Mouse (Mus musculus): ENCODE results near the gene Izumo1r. TPM values are rescaled to one million over a fixed set of nuclear protein-coding genes. Genes with fewer than 3 reads are reported as not detected.
A peak's percentile ranks its signal among the peaks of the same experiment; 100 is the strongest.
"Not testable (repeated sequence)": the region's sequence is repeated elsewhere in the genome, so short reads cannot be mapped to it uniquely, and the experiment has no call there.

Izumo1r gene
- total RNA-seq, 2 experiments from 2014 or later: 0.39 TPM; not detected in 1

DNA sequence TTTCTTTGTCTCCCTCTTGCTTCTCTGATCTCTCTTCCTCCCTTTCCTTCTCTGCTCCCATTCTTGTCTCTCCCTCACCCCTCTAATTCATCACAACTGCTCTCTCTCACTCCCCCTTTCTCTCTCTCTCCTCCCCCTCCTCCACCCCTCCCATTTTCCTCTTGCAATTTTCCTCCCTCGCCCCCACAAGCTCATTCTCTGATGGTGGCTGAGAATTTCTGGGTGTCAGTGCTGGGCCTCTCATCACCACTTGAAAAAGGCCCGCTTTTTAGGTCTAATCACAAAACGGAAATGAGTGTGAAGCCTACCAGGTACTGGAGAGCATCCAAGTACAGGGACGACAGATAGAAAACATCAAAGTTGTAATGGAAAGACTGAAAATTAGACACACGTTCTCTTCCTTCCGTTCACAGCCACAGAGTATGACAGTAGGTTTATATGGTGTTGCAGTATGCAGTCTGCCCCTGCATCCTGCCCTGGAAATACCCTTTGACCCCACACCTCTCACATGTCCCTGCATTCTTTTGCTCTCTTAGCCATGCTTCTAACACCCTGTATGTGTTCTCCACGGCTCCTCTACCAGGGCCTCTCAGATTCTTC, 4.2 kb upstream of the Izumo1r start:
- no peak for DNase-seq
- intact Hi-C loops (cut with DNase I): no loop called here

DNA sequence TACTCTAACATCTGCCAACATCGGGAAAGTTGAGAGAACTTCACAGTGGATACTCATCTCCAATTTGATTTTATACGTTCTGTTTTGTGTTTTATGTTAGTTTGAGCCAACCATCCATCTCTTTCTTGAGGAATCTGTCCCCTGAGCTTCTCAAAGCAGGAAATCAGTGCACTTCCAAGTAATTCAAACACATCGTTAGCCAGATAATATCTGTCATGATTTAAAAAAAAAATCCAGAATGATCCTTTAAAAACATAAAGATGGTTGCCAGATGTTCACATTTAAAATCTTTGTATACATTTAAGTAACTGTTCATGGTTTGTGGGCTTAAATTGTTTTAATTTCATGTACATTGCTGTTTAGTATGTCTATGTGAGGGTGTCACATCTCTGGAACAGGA, 2.2 kb upstream of the Izumo1r start:
- intact Hi-C loops (cut with DNase I): no loop called here
- DNase-seq: no peak

DNA sequence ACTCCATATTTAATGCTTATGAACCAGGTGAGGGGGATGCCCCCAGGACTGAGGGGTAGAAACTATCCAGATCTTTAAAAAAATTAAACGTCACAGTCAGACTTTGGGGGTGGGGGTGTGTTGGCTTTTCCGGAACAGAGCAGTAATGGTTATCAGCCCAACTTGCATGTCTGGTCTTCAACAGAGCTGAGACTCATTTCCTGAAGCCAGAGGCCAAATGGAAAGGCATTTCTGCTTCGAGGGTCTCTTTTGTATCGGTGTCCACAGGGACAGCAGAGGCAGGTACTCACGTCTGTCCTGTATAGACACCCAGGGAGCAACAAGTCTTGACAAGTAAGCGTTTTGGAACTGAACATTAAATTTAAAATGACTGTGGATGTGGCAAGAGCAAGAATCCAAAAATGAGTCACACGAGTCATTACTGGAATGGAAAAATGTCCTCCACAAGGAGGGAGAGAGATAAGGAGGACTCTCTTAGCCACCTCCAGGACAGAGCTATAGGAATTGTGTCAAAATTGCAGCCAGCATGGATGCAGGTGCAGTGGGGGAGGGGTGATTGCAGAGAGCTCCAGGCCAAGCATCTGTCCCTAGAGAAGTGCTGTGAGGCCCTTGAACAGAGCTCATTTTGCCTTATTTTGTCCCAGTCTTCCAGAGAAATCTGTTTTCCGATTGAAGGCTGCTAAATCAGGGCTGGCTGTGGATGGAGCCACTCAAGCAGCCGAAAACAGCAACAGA, 1.2 kb upstream of the Izumo1r start:
- no peak for DNase-seq
- intact Hi-C loops (cut with DNase I): no loop called here

DNA sequence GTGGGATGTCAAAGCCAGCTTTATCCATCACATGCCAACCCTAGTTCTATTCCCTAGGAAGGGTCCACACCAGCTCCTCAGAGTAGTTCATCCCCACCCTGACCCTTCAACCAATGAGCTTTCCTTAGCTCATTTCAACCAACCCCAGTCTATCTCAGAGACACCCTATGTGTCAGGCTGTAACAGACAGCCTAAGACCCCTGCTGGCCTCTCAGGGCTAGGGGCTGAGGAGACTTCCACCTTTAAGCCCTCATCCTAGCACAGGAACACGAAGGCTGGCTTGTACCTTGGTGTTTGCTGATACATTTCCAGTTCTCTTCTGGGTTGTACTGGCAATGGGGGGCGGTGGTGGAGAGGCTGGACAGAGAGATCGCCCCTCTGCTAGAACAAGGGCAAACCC, 743 bp downstream of the Izumo1r start:
- DNase-seq: no peak
- intact Hi-C loops (cut with DNase I): no loop called here

DNA sequence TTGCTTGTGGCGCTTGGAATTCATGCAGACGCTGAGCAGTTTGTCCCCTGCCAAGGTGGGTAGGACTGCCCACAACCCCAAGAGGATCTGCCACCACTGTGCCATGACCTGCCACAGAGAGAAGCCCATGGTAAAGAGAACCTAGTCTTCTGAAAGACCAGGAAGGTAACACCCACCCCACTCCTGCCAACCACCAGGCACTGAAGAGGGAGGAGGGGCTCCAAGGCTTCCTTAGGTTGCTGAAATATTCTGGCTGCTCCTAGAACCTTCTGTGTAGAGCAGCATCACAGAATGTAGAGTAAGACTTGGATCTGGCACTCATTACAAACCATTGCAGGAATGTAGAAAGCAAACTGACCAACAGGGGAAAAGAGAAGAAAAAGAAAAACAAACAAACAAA, 1.3 kb downstream of the Izumo1r start:
- intact Hi-C loops (cut with DNase I): no loop called here
- DNase-seq: no peak

DNA sequence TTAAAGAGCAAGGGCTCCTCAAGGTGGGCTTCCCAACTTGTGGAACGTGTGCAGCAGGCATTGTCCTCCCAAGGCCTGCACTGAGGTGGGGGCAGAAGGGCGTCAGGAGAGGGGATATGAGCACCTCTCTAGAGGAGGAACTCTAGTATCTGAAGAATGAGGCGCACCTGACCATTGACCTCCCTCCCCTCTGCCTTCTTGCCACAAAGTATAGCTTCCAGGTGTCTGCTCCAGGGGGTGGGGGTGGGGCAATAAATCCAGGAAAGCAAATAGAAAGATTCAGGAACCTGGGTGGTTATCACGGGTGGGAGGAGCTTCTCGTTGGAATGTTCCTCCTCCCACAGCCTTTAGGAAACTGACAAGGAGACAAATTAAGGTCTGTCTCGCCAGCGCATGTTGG, 2.0 kb downstream of the Izumo1r start:
- no peak for DNase-seq
- intact Hi-C loops (cut with DNase I): no loop called here

DNA sequence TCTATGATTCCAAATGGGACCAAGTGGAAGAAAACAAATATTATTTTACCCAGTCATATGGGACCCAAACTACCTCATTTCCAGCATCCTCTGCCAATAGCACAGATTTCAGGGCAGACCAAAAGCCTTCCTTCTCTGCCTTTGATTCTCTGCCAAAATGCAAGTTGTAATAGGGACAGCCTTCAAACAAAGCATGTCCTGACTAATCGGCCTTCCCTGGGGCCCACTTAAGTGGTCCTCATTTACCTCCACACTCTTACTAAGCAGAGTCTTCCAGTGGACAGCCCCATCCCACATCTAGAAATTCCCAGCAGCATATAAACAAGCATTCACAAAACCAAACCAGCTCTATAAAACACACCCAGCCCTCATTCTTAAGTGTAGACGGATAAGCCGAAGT, 6.6 kb downstream of the Izumo1r start:
- intact Hi-C loops (cut with DNase I): no loop called here
- no peak for DNase-seq

DNA sequence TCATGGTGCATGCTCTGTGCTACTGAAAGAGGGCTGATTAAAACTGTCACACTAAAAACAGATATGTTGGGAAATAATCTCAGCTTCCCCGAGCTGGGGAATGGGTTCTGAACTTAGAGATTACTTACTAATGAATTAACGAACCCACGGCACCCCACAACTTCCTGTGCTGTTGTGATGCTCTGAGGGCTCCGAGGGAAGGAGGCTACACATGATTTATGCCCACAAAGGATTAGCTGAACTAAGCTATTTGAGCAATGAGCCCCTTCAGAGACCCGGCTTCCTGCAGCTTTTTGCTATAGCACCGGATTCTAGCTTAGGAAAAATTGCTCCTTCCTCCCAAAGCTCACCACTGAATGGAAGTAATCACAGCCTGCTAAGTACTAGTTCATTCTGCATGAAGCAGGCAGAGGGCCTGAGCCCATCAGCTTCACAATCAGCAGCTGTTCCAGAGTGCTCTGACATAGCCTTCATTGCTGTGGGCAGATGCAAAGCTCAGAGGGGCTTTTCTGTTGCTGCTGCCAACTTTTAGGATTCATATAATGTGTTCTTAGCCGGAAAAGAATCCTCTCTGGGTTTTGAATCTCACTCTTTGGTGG, 8.4 kb downstream of the Izumo1r start:
- intact Hi-C loops (cut with DNase I): no loop called here
- DNase-seq: no peak

DNA sequence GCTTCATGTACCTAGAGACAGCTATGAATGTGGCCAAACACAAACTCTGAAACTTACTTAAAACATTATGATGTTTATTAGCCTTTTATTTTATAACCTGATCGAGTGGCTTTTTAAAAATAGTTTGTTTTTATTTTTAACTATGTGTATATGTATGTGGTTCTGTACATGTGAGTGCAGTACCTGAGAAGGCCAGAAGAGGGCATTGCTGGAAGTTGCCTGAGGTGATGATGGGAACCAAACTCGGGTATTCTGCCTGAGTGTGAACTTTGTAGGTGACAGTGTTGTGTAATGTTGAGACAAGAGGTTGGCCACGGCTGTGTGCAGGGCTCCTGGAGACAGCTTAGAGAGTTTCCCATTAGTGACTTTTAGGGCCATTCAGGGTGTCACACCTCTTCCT, 9.1 kb downstream of the Izumo1r start:
- intact Hi-C loops (cut with DNase I): no loop called here
- no peak for DNase-seq

DNA sequence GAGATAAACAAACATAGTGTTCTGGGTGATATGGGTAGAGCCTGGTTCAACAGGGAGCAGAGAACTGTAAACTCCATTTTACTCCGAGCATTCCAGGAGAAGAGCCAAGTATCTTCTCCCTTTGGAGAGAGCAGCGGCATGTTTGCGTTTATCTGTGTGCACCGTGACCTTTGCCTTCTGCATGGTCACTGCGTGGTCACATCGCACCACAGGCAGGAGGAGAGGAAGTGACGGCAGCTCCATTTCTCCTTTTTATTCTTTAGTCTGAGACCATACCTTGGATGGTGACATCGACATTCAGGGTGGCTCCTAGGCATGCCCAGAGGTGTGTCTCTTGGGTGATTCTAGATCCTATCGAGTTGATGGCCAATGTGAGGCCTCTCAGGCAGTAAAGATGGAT, 10.4 kb downstream of the Izumo1r start:
- intact Hi-C loops (cut with DNase I): no loop called here
- DNase-seq: no peak

DNA sequence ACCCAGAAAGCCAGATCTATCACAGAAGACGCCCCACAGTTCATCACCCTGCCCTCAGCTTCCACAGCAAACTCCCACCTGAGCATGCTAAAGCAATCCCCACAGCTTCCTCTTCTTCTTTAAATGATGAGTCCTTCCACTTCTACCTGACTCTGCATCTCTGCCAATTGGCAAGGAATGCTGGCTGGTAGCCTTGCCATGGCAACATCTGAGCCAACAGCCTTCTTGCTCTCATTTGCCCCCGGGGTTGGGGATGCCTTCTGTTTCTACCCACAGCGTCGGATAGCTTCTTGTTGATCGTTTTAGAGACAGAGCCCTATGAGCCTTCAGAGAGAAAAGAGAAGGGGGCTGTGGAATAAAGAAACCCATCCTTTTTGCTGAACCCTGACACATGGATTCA, 11.9 kb downstream of the Izumo1r start:
- intact Hi-C loops (cut with DNase I): no loop called here

DNA sequence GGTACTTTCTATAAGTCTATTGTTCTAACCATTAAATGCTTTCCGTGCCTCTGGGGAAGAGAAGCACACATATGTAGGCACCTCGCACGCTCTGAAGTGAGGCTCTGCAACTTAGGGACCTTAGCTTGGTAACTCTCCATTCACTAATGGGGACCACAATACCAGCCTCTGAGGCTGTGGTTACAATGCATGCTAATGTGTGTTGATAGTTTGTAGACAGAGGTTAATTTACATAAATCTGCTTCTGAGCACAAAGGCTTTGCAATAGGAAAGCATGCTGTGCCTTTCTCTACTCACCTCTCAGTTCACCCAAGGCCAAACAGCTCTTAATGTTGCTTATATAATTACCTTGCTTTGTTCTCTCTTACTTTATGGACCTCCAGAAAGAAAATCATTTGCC, 13.1 kb downstream of the Izumo1r start:
- intact Hi-C loops (cut with DNase I): no loop called here
- no peak for DNase-seq

More for the DNA sequence above, 11.9 kb downstream of the Izumo1r start:
- no peak for DNase-seq

DNA sequence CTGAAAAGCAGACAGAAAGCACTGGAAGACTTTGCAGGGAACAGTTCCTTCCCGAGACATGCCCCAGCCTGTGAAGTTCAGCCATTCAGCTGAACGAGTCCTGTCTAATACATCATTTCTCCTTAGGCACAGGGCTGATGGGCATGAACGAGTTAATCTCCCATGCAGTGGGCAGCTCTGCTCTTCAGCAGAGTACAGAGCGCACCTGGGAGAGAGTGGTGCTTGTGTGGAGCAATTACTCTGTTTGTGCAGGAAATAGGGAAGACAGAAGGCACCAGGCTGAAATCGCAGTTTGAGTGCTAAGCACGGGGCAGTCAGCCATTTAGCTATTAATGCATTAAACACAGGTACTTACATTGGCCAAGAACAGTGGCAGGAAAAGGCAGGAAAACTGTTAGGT, 15.1 kb downstream of the Izumo1r start:
- intact Hi-C loops (cut with DNase I): no loop called here
- no peak for DNase-seq

DNA sequence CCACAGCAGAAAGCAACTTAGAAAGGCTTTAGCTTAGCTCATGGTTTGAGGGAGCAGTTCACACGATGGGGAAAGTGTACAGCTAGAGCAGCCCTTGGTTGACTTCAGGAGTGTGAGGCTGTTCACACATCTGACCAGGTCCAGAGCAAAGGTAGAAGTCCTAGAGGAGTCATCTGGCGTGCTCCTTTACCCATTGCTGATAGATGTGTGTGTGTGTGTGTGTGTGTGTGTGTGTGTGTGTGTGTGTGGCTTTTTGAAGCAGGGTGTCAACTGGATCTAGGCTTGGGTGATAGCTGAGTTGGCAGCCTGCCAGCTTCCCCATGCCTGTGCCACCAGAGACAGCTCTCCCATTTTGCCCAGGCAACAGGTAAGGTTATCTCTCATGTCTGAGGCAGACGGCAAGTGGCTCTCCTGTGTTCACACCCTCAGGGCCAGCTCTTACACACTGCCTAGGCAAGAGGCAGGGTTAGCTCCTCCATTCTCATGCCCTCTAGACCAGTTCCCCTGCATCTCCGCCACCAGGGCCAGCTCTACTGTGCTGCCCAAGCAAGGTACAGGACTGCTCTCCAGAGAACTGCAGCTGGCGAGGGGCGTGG, 15.9 kb downstream of the Izumo1r start:
- no peak for DNase-seq
- intact Hi-C loops (cut with DNase I): no loop called here

DNA sequence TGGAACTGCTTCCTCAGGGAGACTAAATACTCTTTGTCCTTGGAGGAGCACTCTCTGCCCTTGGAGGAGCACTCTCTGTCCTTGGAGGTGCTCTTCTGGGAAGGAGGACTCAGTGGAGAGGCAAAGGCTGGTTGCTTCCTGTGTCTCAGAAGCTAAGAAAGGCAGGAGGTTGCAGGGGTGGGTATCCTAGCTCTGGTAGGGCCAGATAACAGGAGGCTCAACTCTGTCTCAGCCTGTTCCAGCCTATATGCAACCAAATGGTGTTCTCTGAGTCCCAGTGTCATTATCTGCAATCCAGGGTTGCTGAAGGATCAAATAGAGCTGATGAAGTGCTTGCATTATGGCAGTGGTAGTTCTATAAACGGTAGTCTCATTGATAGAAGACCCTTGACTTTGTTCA, 17.8 kb downstream of the Izumo1r start:
- no peak for DNase-seq
- intact Hi-C loops (cut with DNase I): no loop called here

DNA sequence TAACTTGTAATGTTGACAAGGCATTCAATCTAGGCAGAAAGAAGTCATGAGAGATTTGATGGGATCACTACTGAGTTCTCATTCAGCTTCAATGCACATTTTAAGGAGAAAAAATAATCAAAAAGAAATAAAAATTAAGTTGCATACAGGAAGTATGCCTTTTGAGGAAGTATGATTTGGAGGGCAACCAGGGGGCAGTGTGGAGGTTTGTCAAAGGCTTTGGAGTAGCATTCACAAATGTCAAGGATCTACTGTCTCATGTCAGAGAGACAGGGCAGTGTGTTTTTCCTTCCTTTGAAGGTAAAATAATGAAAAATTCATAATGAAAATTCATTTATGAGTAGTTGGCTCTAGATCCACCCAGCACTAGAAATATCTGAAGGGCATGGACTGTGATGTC, 18.6 kb downstream of the Izumo1r start:
- DNase-seq: no peak
- intact Hi-C loops (cut with DNase I): no loop called here

DNA sequence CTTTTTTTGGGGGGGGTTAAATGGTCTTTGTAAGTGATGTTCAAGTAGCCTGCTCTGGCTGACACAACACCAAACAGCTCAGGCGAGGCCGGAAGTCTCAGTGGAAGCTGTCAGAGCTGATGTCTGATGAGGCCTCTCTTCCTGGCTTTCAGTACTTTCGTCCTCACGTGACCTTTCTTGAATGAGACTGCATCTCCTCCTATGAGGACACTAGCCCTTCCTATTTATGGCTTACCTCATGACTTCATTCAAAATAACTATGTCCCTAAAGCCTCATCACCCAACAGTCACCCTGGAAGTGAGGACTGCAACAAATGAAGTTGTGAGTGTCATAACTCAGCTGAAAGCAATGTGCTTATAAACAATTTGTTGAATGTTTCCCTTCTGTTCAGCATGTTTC, 19.1 kb downstream of the Izumo1r start:
- DNase-seq: peak in 1 of 2 experiments; percentile 21
- intact Hi-C loops (cut with DNase I): no loop called here

DNA sequence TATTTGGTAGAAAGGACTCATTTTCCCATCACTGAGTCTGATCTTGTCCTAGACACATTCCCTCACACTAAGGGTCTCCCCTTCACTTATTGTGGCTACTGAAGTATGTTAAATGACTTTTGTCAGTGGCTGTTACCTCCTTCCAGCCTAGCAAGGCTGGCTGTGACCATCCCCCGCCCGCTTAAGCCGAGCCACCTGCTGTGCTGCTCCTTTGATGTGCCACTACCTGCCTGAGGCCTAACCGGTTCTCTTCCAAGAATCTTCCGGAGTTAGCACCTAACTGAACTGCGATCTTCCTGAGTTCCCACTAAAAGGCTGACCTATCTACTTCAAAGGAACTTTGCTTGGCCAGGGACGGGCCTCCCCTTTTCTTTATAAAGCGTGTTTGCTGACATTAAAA, 27.2 kb downstream of the Izumo1r start:
- DNase-seq; intact Hi-C loops (cut with DNase I): not testable (repeated sequence)

DNA sequence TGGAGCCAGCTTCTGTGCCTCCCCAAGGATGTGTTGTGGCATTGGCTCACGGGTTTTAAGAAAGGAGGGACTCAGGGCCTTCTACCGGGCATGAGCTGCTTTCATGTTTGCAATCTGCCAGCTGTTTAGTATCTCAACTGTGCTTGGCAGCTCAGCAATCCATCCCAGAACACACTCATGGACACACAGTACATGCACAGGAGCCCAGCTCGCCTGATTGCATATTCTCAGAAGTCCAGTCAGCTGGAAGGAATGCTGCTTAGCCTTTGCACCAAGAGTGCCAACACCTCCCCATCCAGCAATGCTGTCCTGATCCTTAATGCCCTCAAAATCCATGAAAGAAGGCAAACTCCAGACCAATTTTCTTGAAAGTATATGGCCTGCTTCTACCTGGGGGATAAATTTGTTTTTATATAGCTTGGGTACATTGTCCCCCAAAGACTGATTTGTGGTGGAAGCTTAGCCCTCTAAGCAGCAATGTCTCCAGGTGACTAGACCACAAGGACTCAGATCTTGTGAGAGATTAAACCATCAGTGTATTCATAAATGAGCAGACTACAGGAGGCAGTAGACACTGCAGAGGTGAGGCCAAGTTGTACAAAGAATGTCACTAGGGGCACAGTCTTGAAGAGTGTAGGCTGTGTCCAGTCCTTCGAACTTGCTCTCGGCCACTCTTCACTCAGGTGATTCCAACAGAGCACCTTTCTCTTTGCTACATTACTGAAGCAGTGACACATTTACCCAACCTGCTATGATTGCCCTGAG, 27.8 kb downstream of the Izumo1r start:
- DNase-seq: no peak
- intact Hi-C loops (cut with DNase I): no loop called here

DNA sequence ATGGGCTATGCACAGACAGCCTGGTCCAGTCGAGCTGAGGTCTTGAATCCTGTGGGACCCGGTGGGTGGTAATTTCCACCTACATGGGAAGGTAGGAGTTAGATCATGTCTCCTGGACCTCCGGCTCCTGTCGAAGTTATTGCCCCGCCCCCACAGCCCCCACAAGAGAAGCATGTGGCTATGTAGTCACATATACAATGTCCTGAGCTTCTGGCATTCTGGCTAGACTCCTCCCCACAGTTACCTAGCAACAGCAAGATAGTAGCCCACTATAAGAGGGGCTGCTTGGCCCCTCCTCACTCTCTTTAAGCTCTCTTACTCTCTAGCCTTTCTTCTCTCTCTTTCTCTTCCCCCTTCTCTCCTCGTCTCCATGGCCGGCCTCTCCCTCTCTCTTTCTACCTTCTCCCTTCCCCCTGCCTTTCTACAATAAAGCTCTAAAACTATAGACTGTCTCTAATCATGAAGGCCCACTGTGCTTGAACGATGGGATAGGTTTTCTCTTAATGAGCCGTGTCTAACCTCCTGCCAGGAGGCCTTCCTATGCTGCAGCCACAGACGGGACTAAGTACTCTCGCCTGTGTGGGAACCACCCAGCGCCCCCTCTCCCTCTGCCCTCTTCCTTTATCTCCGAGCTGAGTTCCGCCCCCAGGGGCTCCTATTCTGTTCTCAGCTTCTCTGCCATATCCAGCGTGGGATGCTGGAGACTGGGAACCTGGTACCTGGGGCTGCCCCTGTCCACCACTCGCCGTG, 31.4 kb downstream of the Izumo1r start:
- intact Hi-C loops (cut with DNase I): no loop called here
- DNase-seq: no peak

Measured in heart, postnatal 14 days (tissue).